Mouse (Mus musculus) mature B cell (primary cell): ENCODE data around the gene Gdf11.

Source experiments
- in situ Hi-C: fragments of 300-500 bp; cut with MboI; formaldehyde crosslinking; loops from 2 replicates; pipeline ENCODE4 v1.14.3; 2019

Gdf11 gene

DNA sequence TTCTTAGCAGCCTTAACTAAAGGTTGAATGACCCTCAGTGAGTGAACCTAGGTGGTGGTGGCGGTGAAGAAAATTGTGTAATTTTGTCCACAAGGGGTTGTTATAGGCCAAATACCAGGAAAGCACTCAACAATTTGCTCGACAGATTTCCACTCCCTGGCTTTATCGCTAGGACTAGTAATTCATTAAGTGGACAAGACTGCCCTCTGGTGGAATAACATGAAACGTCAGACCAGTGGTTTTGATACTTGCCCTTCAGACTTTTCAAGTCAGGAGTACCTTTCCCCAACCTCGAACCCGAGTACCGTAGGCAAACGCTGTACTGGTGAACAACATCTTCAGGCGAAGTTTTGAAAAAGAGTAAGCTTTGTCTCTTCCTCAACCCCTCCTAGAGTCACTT lies 3.9 kb upstream of the Gdf11 start:
- in situ Hi-C loops, result loop anchor here (10.0 kb wide), 1 partner anchor 131 kb away; no protein-coding TSS in a partner anchor

DNA sequence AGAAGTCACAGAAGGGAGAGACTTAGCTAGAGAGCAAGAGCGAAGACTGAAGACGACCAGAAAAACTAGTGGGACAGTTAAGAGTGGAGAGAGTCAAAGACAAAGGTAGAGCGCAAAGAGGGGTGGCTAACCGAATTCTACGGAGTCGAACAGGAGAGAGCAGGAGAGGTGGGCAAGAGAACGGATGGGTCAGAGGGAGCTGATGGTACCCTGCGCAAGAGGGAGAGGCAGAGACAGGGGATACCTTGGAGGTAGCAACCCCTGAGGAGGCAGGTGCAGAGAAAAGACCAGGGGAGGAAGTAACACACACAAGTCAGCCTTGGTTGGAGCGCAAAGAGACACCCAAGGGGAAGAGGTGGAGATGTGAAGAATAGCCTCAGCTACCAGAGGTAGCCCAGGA lies 728 bp upstream of the Gdf11 start:
- in situ Hi-C loops, result loop anchor here (10.0 kb wide), 1 partner anchor 127 kb away; no protein-coding TSS in a partner anchor

DNA sequence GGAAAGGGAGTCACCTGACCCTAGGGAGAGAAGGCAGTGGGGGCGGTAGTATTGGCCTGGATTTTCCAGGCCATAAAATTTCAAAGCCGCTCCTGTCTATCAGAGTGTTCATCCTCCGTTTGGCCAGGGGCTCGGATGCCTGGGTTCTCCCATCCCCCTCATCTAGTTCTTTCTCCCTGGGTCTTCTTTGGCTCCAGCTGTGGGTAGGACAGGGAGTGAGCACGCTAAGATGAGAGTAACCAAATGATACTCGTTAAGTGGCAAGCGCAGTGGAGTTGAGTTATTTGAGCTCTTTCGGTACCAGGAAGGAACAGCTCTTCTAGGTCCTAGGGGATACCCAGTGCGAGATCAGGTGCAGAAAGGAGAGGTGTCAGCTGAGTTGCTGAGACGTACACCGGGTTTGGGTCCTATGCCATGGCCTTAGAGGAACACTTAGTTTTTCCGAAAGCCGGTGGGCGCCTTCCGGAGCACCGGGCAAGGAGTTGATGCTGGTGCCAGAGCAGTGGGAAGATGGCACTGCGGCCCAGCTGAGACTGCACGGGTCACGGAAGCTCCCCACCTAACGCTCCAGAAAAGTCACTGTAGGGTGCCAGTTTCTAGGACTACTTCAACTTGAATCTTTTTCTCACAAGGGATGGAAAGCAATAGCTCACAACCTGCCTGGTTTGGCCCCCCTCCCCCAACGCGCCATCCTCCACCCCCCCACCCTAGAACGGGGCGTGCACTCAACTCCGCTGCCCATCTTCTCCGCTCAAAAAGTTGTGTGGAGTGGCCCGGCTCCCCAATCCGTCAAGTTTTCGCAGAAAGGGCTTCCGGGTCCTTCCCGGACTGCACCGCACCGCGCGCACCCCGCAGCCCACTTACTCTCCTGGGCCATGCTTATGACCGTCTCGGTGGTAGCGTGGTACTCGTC lies 879 bp downstream of the Gdf11 start:
- in situ Hi-C loops, result loop anchor here (10.0 kb wide), 1 partner anchor 126 kb away; no protein-coding TSS in a partner anchor

DNA sequence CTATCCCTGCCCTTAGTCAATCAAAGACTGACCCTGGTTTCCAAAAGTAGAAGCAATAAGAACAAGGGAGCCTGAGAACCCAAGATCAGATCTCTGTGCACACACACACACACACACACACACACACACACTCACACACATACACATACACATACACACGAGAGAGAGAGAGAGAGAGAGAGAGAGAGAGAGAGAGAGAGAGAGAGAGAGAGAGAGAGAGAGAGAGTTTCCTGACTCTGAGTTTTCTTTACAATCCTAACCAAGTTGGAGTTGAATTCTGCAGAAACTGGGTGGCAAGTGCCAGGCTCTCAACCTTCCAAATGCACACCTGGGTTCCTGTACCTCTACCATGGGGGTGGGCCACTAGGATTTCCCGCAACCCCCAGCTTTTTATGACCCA lies 1.7 kb downstream of the Gdf11 start:
- in situ Hi-C loops, result loop anchor here (5.0 to 10.0 kb wide), 2 partner anchors 53 to 125 kb away; no protein-coding TSS in a partner anchor

DNA sequence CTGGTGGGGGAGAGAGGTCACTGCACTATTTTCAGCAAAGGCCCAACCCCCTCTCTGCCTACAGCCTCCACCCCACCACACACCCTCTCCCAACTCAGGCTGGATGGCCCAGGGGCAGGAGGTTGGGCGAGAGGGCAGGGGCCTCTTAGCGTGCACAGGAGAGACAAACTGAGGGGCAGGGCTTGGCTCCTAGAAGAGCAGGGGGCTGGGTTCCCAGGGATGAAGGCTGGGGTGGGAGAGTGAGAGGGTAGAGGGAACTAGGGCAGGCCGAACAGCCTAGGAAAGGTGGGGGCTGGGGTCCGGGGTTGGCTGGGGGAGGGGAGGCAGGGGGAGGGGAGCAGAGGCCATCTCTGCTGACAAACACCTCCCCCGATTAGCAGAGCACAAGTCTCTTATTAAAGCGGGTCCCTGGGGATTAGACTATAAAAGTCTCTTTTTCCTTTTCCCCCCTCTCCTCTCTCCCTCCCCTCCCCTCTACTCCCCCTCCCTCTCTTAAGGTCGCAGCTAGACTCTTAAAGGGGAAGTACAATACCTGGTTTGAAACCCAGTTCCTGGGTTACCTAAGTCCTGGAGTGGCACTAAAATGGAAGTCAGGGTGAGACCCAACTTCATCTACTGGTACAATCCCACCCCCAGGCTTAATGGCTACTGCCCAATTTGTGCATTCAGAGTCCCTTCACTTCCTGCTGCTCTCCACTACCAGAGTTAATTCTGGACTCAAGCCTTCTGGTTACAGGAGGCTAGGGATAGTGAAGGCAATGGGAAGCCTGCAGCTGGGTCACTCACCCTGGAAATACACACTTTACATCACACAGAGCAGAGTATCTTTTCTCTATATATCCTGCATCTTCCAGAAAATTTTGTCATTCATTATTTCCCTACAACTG lies 2.3 kb downstream of the Gdf11 start:
- in situ Hi-C loops, result loop anchor here (5.0 kb wide), 1 partner anchor 52 kb away; no protein-coding TSS in a partner anchor

DNA sequence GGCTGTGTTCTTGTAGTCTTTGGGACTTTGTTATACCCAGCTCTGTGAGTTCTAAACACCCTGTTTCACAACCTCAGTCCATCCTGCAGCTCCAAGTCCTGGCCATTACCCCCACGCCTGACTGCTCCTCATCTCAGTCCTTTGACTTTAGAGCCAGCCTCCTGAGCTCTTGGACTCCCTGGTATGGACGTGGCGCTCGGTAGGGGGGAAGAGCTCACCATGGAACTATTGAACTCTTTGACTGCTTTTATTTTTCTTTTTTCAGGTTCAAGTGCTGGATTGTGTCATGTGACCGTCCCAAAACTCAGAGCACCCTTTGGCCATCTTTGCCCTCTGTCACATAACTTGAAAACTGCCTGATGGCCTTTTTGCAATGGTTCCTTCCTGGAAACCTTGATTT lies 9.5 kb downstream of the Gdf11 start:
- in situ Hi-C loops, result no loop called here

DNA sequence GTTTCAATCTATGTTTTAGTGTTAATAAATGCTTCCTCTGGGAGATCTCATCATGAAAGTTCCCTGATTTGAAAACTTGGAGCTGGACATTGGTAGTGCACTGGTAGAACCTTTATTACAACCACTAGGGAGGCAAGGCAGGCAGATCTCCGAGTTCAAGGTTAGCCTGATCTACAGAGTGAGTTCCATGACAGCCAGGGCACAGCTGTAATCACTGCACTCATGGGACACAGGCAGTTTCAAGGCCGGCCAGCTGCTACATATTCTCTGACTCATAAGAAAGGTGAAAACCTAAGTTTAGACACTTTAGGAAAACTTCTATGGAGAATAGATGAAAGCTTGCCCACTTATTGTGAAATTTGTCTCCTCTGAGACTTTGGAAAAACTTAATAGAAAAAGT lies 12.7 kb downstream of the Gdf11 start:
- in situ Hi-C loops, result no loop called here

DNA sequence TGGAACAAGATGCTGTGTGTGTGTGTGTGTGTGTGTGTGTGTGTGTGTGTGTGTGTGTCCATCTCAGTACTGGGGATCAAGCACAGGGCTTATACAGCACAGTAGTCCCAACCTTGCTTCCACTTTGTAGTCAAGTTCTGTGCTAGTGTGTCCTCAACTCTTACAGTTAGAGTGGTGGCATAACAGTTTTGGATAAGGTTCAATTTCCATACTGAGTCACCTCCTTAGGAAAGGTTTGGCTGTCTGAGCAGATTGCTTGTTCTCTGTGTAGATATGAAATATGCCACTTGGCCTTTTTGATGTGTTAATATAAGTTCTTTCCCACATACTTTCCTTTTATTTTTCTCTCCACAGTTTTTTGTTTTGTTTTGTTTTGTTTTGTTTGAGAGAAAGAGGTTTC lies 13.2 kb downstream of the Gdf11 start:
- in situ Hi-C loops, result no loop called here

DNA sequence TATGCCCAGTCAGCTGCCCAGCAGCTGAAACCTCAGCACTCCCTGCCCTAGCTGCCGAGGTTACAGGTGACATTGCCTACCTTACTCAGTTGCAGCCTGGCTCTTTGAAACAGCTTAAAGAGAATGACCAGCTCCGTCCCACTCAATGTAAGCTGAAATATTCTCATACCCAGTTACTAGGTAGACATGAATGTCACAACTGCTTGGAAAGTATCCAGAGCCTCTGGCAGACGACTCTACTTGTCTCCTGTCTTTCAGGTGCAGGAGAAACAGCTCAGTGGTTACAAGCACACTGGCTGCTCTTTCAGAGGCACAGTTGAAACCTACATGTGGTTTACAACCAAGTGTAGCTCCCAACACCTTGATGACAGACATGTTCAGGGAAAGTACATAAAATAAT lies 21.2 kb downstream of the Gdf11 start:
- in situ Hi-C loops, result no loop called here

DNA sequence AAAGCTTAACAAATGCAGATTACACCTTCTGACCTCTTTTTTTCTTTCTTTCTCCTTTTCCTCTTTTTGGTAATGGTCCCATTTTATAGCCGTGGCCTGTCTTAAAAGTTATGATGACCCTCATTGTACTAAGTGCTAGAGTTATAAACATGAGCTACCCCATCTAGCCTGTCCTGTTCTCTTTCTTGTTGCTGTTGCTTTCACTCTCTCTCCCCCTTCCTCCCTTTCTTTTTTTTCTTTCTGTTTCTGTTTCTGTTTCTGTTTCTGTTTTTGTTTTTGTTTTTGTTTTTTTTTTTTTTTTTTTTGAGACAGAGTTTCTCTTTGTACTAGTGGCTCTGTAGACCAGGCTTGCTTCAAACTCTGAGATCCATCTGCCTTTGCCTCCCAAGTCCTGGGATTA lies 25.0 kb downstream of the Gdf11 start:
- in situ Hi-C loops, result no loop called here

DNA sequence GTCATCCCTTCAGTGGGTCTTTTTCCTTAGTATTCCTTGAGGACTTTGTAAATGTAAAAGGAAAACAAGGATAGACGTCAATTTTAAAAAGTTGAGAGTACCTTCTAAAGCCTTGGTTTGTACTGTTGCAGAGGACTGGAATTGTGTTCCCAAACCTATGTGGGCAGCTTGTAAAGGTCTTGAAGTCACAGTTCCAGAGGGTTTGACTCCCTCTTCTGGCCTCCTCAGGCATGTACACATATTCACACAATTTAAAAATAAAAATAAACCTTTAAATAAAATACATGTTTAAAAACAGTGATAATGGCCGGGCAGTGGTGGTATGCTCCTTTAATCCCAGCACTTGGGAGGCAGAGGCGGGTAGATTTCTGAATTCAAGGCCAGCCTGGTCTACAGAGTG lies 25.5 kb downstream of the Gdf11 start:
- in situ Hi-C loops, result no loop called here

DNA sequence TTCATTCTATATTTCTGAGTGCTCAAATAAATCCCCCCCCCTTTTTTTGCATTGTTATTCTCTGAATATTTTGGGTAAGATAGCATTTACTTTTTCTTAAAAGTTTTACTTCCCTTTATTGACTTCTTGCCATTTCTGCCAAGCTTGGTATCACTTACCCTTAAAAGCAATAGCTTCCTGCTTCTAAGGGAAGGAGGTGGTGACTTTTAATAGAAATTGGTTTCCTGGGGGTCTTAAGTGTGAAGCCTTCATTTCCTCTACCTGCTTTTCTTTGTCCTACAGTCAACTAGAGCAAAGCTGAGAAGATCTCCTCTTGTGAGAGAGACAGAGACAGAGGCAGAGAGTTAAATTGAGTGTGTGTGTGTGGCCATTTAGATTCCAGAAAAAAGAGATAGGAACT lies 30.3 kb downstream of the Gdf11 start:
- in situ Hi-C loops, result no loop called here

DNA sequence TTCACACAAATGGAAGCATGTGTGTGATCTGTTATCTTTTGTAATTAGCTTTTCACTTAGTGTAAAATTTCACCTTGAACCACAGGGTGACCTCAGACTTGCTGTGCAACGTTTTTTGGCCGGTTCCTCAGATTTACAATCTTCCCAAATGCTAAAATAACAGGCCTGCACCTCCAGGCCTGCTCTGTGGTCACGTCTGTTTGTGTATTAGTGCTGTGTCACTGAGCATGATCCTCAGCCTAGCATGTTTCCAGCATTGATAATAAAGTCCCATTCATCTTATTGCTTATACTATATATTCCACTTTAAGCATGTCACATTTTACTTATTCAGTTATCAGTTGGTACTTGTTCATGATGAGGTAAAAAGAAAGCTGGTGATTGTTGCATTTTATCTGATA lies 41.2 kb downstream of the Gdf11 start:
- in situ Hi-C loops, result no loop called here

DNA sequence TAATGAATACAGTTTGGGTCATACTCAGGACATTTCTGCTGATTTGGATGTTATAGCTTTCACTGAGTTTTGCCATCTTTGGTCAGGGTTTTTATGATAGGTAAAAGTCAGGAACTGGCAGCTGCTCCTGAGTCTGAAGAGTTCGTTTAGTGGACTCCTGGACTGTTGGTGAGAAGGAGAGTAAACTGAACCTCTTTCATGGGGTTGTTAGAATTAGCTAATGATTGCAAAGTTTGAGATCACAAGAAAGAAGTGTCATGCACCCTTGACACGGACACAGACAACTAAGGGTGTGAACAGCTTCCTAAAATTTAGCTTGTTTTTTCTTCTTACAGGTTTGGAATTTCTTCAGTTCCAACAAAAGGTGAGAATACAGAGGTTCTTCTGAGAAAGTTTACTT lies 43.1 kb downstream of the Gdf11 start:
- in situ Hi-C loops, result no loop called here

DNA sequence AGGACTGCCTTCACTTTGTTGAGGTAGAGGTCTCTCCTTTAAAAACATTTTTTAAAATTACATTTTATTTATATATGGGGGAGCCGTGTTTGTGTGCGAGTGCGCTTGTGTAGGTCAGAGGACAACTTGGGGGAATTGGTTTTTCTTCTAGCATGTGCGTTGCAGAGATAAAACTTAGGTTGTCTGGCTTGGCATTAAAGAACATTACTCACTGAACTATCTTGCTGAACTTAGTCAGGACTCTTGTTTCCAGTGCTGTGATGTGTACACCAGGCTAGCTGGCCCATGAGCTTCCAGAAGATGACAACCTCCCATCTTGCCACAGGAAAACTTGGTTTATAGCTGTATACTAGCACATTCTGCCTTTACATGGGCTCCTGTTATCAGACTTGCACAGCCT lies 44.9 kb downstream of the Gdf11 start:
- in situ Hi-C loops, result no loop called here

DNA sequence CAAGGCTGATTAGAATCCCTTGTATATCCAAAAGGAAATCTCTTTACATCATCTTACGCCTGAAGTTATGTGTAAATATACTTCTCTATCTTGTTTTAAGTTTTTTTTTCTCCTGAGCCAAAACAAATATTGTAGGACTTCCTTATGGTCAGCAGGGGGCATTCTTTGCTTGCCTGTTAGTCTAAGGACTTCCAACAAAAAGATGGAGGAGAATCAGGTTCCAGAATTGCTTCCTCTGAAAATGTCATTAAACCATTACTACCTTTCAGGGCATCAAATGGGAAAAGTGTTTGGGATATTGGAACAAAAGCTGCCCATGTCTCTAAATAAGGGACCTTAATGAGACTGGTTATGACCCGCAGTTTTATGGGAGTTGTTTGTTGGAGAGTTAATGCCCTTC lies 46.0 kb downstream of the Gdf11 start:
- in situ Hi-C loops, result no loop called here

DNA sequence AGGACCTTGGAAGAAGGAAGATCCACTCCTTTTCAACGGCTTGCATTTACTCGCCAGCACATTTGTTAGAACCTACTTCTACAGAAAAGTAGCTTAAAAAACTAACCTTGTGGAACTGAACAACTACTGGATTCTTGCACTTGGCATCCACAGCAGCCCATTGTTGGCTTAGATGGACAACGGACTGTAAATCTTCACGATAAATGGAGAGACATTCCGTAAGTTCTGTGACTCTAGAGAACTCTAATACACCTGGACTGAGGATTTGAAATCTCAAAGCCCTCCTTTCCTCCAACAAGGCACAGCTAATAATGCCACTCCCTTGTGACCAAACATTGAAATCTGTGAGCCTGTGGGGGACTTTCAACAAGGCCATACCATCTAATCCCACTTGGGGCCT lies 48.3 kb downstream of the Gdf11 start:
- in situ Hi-C loops, result no loop called here

DNA sequence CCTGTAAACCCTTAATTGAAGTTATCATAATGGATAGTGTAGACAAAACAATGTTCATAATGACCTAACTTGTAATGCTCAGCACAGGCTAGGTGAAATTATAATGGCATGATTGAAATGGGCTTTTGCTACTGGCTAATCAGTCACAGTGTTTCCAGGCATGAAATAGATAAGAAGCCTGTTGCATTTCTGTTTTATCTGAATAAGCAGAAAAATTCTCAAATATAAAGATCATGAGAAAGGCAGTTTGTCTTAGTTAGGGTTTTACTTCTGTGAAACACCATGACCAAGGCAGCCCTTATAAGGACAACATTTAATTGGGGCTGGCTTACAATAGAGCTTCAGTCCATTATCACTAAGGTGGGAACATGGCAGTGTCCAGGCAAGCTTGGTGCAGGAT lies 50.9 kb downstream of the Gdf11 start:
- in situ Hi-C loops, result no loop called here

DNA sequence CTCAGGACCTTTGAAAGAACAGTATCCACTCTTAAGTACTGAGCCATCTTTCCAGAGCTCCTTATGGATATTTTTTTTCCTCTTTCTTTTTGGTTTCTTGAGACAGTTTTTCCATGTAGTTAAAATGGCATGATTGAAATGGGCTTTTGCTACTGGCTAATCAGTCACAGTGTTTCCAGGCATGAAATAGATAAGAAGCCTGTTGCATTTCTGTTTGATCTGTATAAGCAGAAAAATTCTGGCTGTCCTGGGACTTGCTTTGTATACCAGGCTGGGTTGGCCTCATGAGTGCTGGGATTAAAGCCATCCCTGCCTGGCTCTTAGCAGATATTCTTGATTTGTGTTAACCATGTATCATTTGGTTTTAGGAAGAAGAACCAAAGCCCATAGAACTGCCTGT lies 52.1 kb downstream of the Gdf11 start:
- in situ Hi-C loops, result loop anchor here (5.0 kb wide), 1 partner anchor 48 kb away; no protein-coding TSS in a partner anchor

DNA sequence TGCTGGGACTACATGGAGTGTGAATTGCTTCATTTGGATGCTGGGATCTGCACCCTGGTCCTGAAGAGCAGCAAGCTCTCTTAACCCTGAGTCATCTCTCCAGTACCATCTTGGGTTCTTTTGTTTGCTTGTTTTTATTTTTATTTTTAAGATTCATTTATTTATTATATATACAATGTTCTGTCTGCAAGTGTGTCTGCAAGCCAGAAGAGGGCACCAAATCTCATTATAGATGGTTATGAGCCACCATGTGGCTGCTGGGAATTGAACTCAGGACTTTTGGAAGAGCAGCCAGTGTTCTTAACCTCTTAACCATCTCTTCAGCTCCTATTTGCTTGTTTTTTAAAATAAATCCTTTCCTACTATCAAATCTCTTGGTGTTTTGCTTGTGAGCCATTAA lies 54.1 kb downstream of the Gdf11 start:
- in situ Hi-C loops, result loop anchor here (5.0 kb wide), 1 partner anchor 50 kb away; no protein-coding TSS in a partner anchor
